Mouse (Mus musculus) kidney, embryonic 16.5 days (tissue): ENCODE measurements around the gene Cypt2. TPM values are rescaled to one million over a fixed set of nuclear protein-coding genes. Genes with fewer than 3 reads are reported as not detected.
"Not testable (repeated sequence)": the region's sequence is repeated elsewhere in the genome, so short reads cannot be mapped to it uniquely, and the experiment has no call there.

ENCODE experiments used
- ATAC-seq: fragments of 200-750 bp; cut with Nextera tagmentation; 2 replicates; pipeline ENCODE4 v1.8.0; 2017; ENCODE audit warnings: moderate TSS enrichment; ENCODE audit not compliant: low FRiP score, low TSS enrichment
- H3K27ac ChIP-seq: fragments of 300-500 bp; sonication (generic); 2 replicates; pipeline ENCODE4 v1.5.1; 2014; ENCODE audit warnings: low read length
- H3K27me3 ChIP-seq: fragments of 300-500 bp; sonication (generic); 2 replicates; pipeline ENCODE4 v1.6.1; 2014; ENCODE audit warnings: low read length, control low read depth, mixed read lengths; ENCODE audit not compliant: insufficient read depth
- H3K36me3 ChIP-seq: fragments of 300-500 bp; sonication (generic); 2 replicates; pipeline ENCODE4 v1.6.1; 2014; ENCODE audit warnings: low read length, control low read depth, mixed read lengths; ENCODE audit not compliant: insufficient read depth
- H3K4me1 ChIP-seq: fragments of 300-500 bp; sonication (generic); 2 replicates; pipeline ENCODE4 v1.6.1; 2014; ENCODE audit warnings: low read length, control low read depth, mixed read lengths; ENCODE audit not compliant: insufficient read depth
- H3K4me2 ChIP-seq: fragments of 300-500 bp; sonication (generic); replicated peaks from 2 replicates; pipeline ENCODE4 v1.6.1; 2014; ENCODE audit warnings: low read depth, low read length
- H3K4me3 ChIP-seq: fragments of 300-500 bp; sonication (generic); 2 replicates; pipeline ENCODE4 v1.5.1; 2014; ENCODE audit warnings: mild to moderate bottlenecking, low read length
- H3K9ac ChIP-seq: fragments of 300-500 bp; sonication (generic); replicated peaks from 2 replicates; pipeline ENCODE4 v1.6.1; 2014; ENCODE audit warnings: low read length
- H3K9me3 ChIP-seq: fragments of 300-500 bp; sonication (generic); 2 replicates; pipeline ENCODE4 v1.6.1; 2016; ENCODE audit warnings: low read length, control low read depth
- WGBS: fragments of 180-500 bp; shearing (Covaris S2); extraction: QIAGEN DNeasy Blood & Tissue Kit; methylation state at CpG from one replicate; pipeline ENCODE4 v1.1.7; 2014; 5-methylcytosine and 5-hydroxymethylcytosine counted together
- polyA plus RNA-seq: library from polyadenylated mRNA; unstranded; fragments of >200 nt; fragmentation: Nextera tagmentation; extraction: Ambion mirVana; gene quantifications from 2 replicates; pipeline ENCODE4 v1.2.1, GENCODE M21; 2015

Gene Cypt2
- not detected in 2 replicates for polyA plus RNA-seq

GRCm38 (mm10) chrX:105499472-105499871 lies at the start of gene Cypt2:
Cypt2 (plus strand) TSS chrX:105499772.
- not testable (repeated sequence) for H3K27me3 ChIP-seq, H3K27ac ChIP-seq, H3K4me2 ChIP-seq, H3K9ac ChIP-seq, H3K4me1 ChIP-seq, ATAC-seq, H3K4me3 ChIP-seq, H3K36me3 ChIP-seq, H3K9me3 ChIP-seq
- 86% methylated on average over 4 of the region's 4 CpGs for WGBS

DNA sequence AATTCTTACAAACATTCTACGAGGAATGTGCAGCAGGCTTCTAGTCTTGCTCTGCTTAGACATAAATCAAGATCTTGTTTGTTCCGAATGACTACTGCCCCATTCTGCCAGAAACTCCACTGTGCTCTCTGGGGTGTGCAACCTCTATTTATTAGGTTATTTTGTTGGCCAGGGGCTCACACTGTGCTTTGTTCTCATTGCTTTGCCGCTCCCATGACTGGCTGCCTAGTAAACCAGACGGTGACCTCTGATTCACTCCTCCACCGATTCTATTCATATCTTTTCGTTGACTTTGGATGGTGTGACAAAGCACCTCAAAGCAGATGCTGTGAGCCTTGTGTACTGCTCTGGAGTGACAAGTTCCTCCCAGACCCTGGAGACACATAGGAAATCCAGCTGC lies 46.7 kb downstream of the Cypt2 start:
- H3K27ac ChIP-seq = no peak overlapping the region
- WGBS = 57% methylated on average over 6 of the region's 6 CpGs

More for the DNA sequence above, 46.7 kb downstream of the Cypt2 start:
- no peaks in the 10 kb centered on the region for H3K4me1 ChIP-seq
- H3K36me3 ChIP-seq = no peaks in the 10 kb centered on the region
- H3K9me3 ChIP-seq = no peaks in the 10 kb centered on the region
- H3K4me2 ChIP-seq = no peak overlapping the region
- no peak for ATAC-seq
- H3K9ac ChIP-seq = no peak overlapping the region
- no peak overlapping the region for H3K4me3 ChIP-seq
- 0 out of 2 replicates have a peak, but pooled peaks cover 5% of the 10 kb centered on the region for H3K27me3 ChIP-seq
